Mouse (Mus musculus): Measurements from ENCODE around the gene Cxcl15.

Cxcl15 gene

GRCm38 (mm10) chr5:90794195-90794625, at the start of gene Cxcl15:
Cxcl15 (plus strand) TSS chr5:90794534.
- no peak for DNase-seq

- no peak for DNase-seq
Observed at GRCm38 (mm10) chr5:90753934-90754333, 40.4 kb upstream of the Cxcl15 start.

GRCm38 (mm10) chr5:90758020-90758605, 36.2 kb upstream of the Cxcl15 start:
- peak; percentile 11 to 39 for DNase-seq

GRCm38 (mm10) chr5:90759077-90760065, 35.0 kb upstream of the Cxcl15 start, which contains the start of gene Cxcl5:
Cxcl5 (plus strand) TSS chr5:90759360.
- DNase-seq = peak; percentile 20 to 36

GRCm38 (mm10) chr5:90760303-90760702, 34.0 kb upstream of the Cxcl15 start:
- no peak for DNase-seq

- DNase-seq = no peak
Observed at GRCm38 (mm10) chr5:90760844-90761243, 33.5 kb upstream of the Cxcl15 start.

- DNase-seq = no peak
Observed at GRCm38 (mm10) chr5:90761834-90762233, 32.5 kb upstream of the Cxcl15 start.

- DNase-seq = no peak
Observed at GRCm38 (mm10) chr5:90763912-90764665, 30.2 kb upstream of the Cxcl15 start.

- no peak for DNase-seq
Observed at GRCm38 (mm10) chr5:90765821-90766606, 28.3 kb upstream of the Cxcl15 start.

GRCm38 (mm10) chr5:90768218-90768617, 26.1 kb upstream of the Cxcl15 start, which contains the start of gene Ppbp:
Ppbp (plus strand) TSS chr5:90768518.
- DNase-seq = no peak

- no peak for DNase-seq
Observed at GRCm38 (mm10) chr5:90771369-90771768, 23.0 kb upstream of the Cxcl15 start.

GRCm38 (mm10) chr5:90771880-90772653, 22.3 kb upstream of the Cxcl15 start, which contains the start of gene Pf4:
Pf4 (plus strand) TSS chr5:90772435.
- DNase-seq = peak; percentile 56 to 77

GRCm38 (mm10) chr5:90775562-90775961, 18.8 kb upstream of the Cxcl15 start:
- no peak for DNase-seq

GRCm38 (mm10) chr5:90777621-90778020, 16.7 kb upstream of the Cxcl15 start:
- DNase-seq = no peak

- no peak for DNase-seq
Observed at GRCm38 (mm10) chr5:90778856-90779255, 15.5 kb upstream of the Cxcl15 start.

- DNase-seq = no peak
Observed at GRCm38 (mm10) chr5:90783697-90784096, 10.6 kb upstream of the Cxcl15 start.

GRCm38 (mm10) chr5:90785659-90786588, 8.4 kb upstream of the Cxcl15 start, which contains the start of gene Cxcl3:
Cxcl3 (plus strand) TSS chr5:90786103.
- DNase-seq = peak; percentile 69

- no peak for DNase-seq
Observed at GRCm38 (mm10) chr5:90788114-90788513, 6.2 kb upstream of the Cxcl15 start.

GRCm38 (mm10) chr5:90789306-90790073, 4.8 kb upstream of the Cxcl15 start:
- DNase-seq = peak; percentile 19 to 41
